Comparison of ENCODE assay signal across 11 mouse cellular contexts in genomic region chr7:62179387-62179786, GRCm38 (mm10).
A peak's percentile ranks its signal among the peaks of the same experiment; 100 is the strongest.
DNase-seq lines count a peak whose midpoint lies in the region; ATAC-seq and TF ChIP-seq lines count a peak whose summit lies in the region.
"Had no signal": no experiment of that assay in that cellular context is flagged by ENCODE, and none has a peak within 500 bp of the region (broad histone marks: within the 10 kb centered on the region; RNA-seq: fewer than 3 reads in every experiment).

No protein-coding gene starts in this region.

- WGBS in kidney, adult 2 months: 55% methylated on average over 2 of the region's 2 CpGs
- 55% methylated on average over 2 of the region's 2 CpGs for WGBS in heart, embryonic 10.5 days

- peak; percentile 4 for DNase-seq in adrenal gland, adult 2 months
- DNase-seq in adrenal gland, adult 8-10 months: no peak
- peak; percentile 12 for DNase-seq in kidney, adult 2 months
- DNase-seq in kidney, postnatal 14 days: no peak
- peak; percentile 76 for DNase-seq in 3T3-L1 (ENCODE audit: low read depth, low spot score)
- DNase-seq in brain, embryonic 14.5 days (ENCODE audit: low read depth): peak; percentile 47
- no peak for DNase-seq in heart, embryonic 10.5 days (ENCODE audit: low spot score)

- H3K27me3 ChIP-seq in kidney, adult 2 months (replicated peaks; ENCODE audit: control insufficient read depth, insufficient read depth, low read length): no peaks in the 10 kb centered on the region
- no peaks in the 10 kb centered on the region for H3K27me3 ChIP-seq in heart, embryonic 10.5 days (ENCODE audit: insufficient read depth, poor library complexity, severe bottlenecking)
- H3K27me3 ChIP-seq: liver, embryonic 12.5 days had no signal

- H3K4me1 ChIP-seq in kidney, adult 2 months (ENCODE audit: control insufficient read depth, insufficient read depth, low read length): no peaks in the 10 kb centered on the region
- no peaks in the 10 kb centered on the region for H3K4me1 ChIP-seq in heart, embryonic 10.5 days
- H3K4me1 ChIP-seq: liver, embryonic 12.5 days had no signal

- TF ChIP-seq POLR2A in kidney, adult 2 months (IDR thresholded peaks at IDR 0.05; ENCODE audit: low read depth, low read length): no peak
- TF ChIP-seq POLR2A in brain, embryonic 14.5 days (IDR thresholded peaks at IDR 0.05; ENCODE audit: borderline replicate concordance, extremely low read depth, insufficient read depth, insufficient read length, poor library complexity, severe bottlenecking): no peak

- TF ChIP-seq CTCF in kidney, adult 2 months (conservative IDR thresholded peaks at IDR 0.05; ENCODE audit: insufficient read depth, insufficient read length, low read depth, low read length): no peak
- TF ChIP-seq CTCF in brain, embryonic 14.5 days (IDR thresholded peaks at IDR 0.05; ENCODE audit: borderline replicate concordance, extremely low read depth, insufficient read depth, insufficient read length): no peak

- H3K36me3 ChIP-seq in kidney, adult 2 months (ENCODE audit: control insufficient read depth, insufficient read depth, low read length): no peaks in the 10 kb centered on the region
- H3K36me3 ChIP-seq in heart, embryonic 10.5 days: no peaks in the 10 kb centered on the region
- H3K36me3 ChIP-seq: liver, embryonic 12.5 days had no signal

- no peak for ATAC-seq in CD4-positive, CD25-positive, alpha-beta regulatory T cell, adult 4 months
- ATAC-seq: liver, embryonic 12.5 days; midbrain, embryonic 16.5 days had no signal

- H3K9me3 ChIP-seq in heart, embryonic 10.5 days: no peaks in the 10 kb centered on the region
- H3K9me3 ChIP-seq: liver, embryonic 12.5 days had no signal

- no peak overlapping the region for H3K4me3 ChIP-seq in kidney, adult 2 months (ENCODE audit: insufficient read depth, low read depth, low read length)
- H3K4me3 ChIP-seq in heart, embryonic 10.5 days: no peak overlapping the region
- H3K4me3 ChIP-seq: liver, embryonic 12.5 days had no signal

- H3K27ac ChIP-seq in kidney, adult 2 months (ENCODE audit: insufficient read depth, low read depth, low read length): no peak overlapping the region
- H3K27ac ChIP-seq in heart, embryonic 10.5 days: no peak overlapping the region
- H3K27ac ChIP-seq: hindbrain, embryonic 14.5 days; liver, embryonic 12.5 days had no signal

Comparison
In these comparisons a context has a peak if more than half of its experiments do, and no peak if none do; other contexts are left out.
1. DNase-seq: peak in adrenal gland, adult 2 months (single experiment), kidney, adult 2 months (single experiment), 3T3-L1 (single experiment) and brain, embryonic 14.5 days (single experiment); none in adrenal gland, adult 8-10 months (single experiment), kidney, postnatal 14 days (single experiment) and heart, embryonic 10.5 days (single experiment).